Mouse (Mus musculus) erythroblast, embryonic 14.5 days (primary cell): ENCODE data around the gene Sel1l3.

ENCODE experiments used
- GATA1 ChIP-seq: IDR thresholded peaks from 2 replicates; pipeline ENCODE4 v1.6.1; 2012; ENCODE audit warnings: low read length, inconsistent platforms, mixed read lengths
- TAL1 ChIP-seq: IDR thresholded peaks from 3 replicates; pipeline ENCODE4 v1.6.1; 2012; ENCODE audit warnings: low read length, inconsistent platforms, mixed read lengths

DNA sequence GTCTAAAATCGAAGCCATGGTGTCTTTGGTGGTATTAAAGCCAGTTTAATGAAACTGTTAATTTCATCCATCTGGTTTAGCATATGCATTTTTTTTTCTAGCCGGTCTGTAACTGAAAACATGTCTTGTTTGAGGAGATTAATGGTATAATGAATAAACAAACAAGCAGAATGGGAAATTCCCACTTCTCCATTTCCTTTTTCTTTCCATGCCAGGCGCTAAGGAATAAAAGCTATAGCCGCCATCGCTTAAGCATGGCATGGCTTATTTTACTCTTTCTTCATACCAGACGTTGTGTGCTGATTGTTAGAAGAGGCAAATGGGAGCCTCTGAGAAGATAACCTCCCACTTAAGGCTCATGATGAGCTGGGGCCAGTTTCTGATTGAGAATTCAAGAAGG lies 53.5 kb downstream of the Sel1l3 start:
- TF ChIP-seq GATA1 (no peak), TAL1 (no peak)
